ENCODE assay signal across 9 mouse cellular contexts in genomic region chr3:130053340-130054066, GRCm38 (mm10). TPM values are rescaled to one million over a fixed set of nuclear protein-coding genes. Genes with fewer than 3 reads are reported as not detected.
A peak's percentile ranks its signal among the peaks of the same experiment; 100 is the strongest.
DNase-seq lines count a peak whose midpoint lies in the region; ATAC-seq and TF ChIP-seq lines count a peak whose summit lies in the region.
"Had no signal": no experiment of that assay in that cellular context is flagged by ENCODE, and none has a peak within 500 bp of the region (broad histone marks: within the 10 kb centered on the region; RNA-seq: fewer than 3 reads in every experiment).

No protein-coding gene starts in this region.

- no peak overlapping the region for H3K9ac ChIP-seq in heart, adult 2 months (ENCODE audit: low read depth, low read length)
- no peak overlapping the region for H3K9ac ChIP-seq in liver, embryonic 12.5 days
- H3K9ac ChIP-seq in liver, postnatal 0 days (replicated peaks) = no peak overlapping the region
- H3K9ac ChIP-seq in kidney, postnatal 0 days (ENCODE audit: low read depth, low read length) = no peak overlapping the region

- WGBS in heart, adult 2 months = 33% methylated on average over 10 of the region's 10 CpGs
- 67% methylated on average over 10 of the region's 10 CpGs for WGBS in liver, embryonic 12.5 days (ENCODE audit: insufficient replicate concordance)
- WGBS in liver, postnatal 0 days (ENCODE audit: insufficient replicate concordance) = 55% methylated on average over 10 of the region's 10 CpGs
- WGBS in kidney, postnatal 0 days = 23% methylated on average over 10 of the region's 10 CpGs

- intact Hi-C loops in heart, adult 2 months (cut with DNase I) = loop anchor here (10.0 kb wide), 1 partner anchor 329 kb away; no protein-coding TSS in a partner anchor

- no peaks in the 10 kb centered on the region for H3K27me3 ChIP-seq in heart, adult 2 months (ENCODE audit: control insufficient read depth, insufficient read depth, low read length)
- no peaks in the 10 kb centered on the region for H3K27me3 ChIP-seq in liver, embryonic 12.5 days (replicated peaks)
- H3K27me3 ChIP-seq in liver, postnatal 0 days (ENCODE audit: insufficient read depth, low read length) = no peaks in the 10 kb centered on the region
- no peaks in the 10 kb centered on the region for H3K27me3 ChIP-seq in kidney, postnatal 0 days (ENCODE audit: insufficient read depth, low read length)

- peaks cover 17% of the 10 kb centered on the region for H3K36me3 ChIP-seq in heart, adult 2 months (ENCODE audit: control insufficient read depth, insufficient read depth, low read length)
- peaks cover 14% of the 10 kb centered on the region; the same call in 1 of the 2 replicates for H3K36me3 ChIP-seq in liver, embryonic 12.5 days
- no peaks in the 10 kb centered on the region for H3K36me3 ChIP-seq in liver, postnatal 0 days (replicated peaks; ENCODE audit: insufficient read depth, low read length)
- no peaks in the 10 kb centered on the region for H3K36me3 ChIP-seq in kidney, postnatal 0 days (ENCODE audit: insufficient read depth, low read length)

- no peak overlapping the region for H3K4me2 ChIP-seq in liver, embryonic 12.5 days
- no peak overlapping the region for H3K4me2 ChIP-seq in liver, postnatal 0 days (ENCODE audit: low read depth, low read length)
- H3K4me2 ChIP-seq in kidney, postnatal 0 days (ENCODE audit: low read length) = peak overlapping the region; percentile 4; the same call in 1 of the 2 replicates

- TF ChIP-seq EP300 in heart, adult 2 months (IDR thresholded peaks at IDR 0.05; ENCODE audit: insufficient read depth, low read depth, low read length) = no peak
- TF ChIP-seq EP300 in liver, postnatal 0 days (IDR thresholded peaks at IDR 0.05; ENCODE audit: low read depth) = no peak

- H3K4me3 ChIP-seq in heart, adult 2 months = no peak overlapping the region
- H3K4me3 ChIP-seq in liver, embryonic 12.5 days = no peak overlapping the region
- H3K4me3 ChIP-seq in liver, postnatal 0 days (ENCODE audit: low read depth, low read length) = no peak overlapping the region
- H3K4me3 ChIP-seq in kidney, postnatal 0 days (replicated peaks; ENCODE audit: low read depth, low read length) = no peak overlapping the region

- peak overlapping the region; percentile 10; the same call in 1 of the 2 replicates for H3K27ac ChIP-seq in heart, adult 2 months
- no peak overlapping the region for H3K27ac ChIP-seq in liver, embryonic 12.5 days
- no peak overlapping the region for H3K27ac ChIP-seq in liver, postnatal 0 days (ENCODE audit: low read depth)
- peak overlapping the region; percentile 77 for H3K27ac ChIP-seq in kidney, postnatal 0 days

- peaks cover 16% of the 10 kb centered on the region for H3K79me2 ChIP-seq in heart, adult 2 months (replicated peaks; ENCODE audit: control insufficient read depth, insufficient read depth, low read length)

- no peak for TF ChIP-seq CTCF in heart, adult 2 months (IDR thresholded peaks at IDR 0.05)
- TF ChIP-seq CTCF in liver, postnatal 0 days (IDR thresholded peaks at IDR 0.05; ENCODE audit: low read depth) = no peak
- TF ChIP-seq CTCF in kidney, postnatal 0 days (IDR thresholded peaks at IDR 0.05; ENCODE audit: low read depth) = no peak

- peak; percentile 46; the same call in 1 of the 2 replicates for ATAC-seq in liver, embryonic 12.5 days
- no peak for ATAC-seq in liver, postnatal 0 days
- ATAC-seq in kidney, postnatal 0 days (replicated peaks; ENCODE audit: low FRiP score, low read depth) = peak; percentile 77

- peaks cover 28% of the 10 kb centered on the region for H3K4me1 ChIP-seq in heart, adult 2 months (ENCODE audit: control insufficient read depth, insufficient read depth, low read length)
- peaks cover 61% of the 10 kb centered on the region for H3K4me1 ChIP-seq in liver, embryonic 12.5 days
- H3K4me1 ChIP-seq in liver, postnatal 0 days (ENCODE audit: insufficient read depth) = peaks cover 28% of the 10 kb centered on the region
- H3K4me1 ChIP-seq in kidney, postnatal 0 days (replicated peaks; ENCODE audit: insufficient read depth, low read length) = peaks cover 39% of the 10 kb centered on the region

- DNase-seq in heart, adult 2 months = no peak
- no peak for DNase-seq in heart, adult 8-10 months (ENCODE audit: low spot score)
- no peak for DNase-seq in liver, postnatal 0 days
- DNase-seq in embryo, embryonic 10.5 days (ENCODE audit: low spot score) = peak; percentile 55
- peak; percentile 92 for DNase-seq in kidney, postnatal 0 days (ENCODE audit: low spot score)
- DNase-seq in cerebellum, postnatal 10 days = no peak
- no peak for DNase-seq in ovary, postnatal 36 days (ENCODE audit: low spot score)
- DNase-seq: thymus, adult 2 months had no signal

- no peaks in the 10 kb centered on the region for H3K9me3 ChIP-seq in liver, embryonic 12.5 days (replicated peaks)
- no peaks in the 10 kb centered on the region for H3K9me3 ChIP-seq in liver, postnatal 0 days (ENCODE audit: low read length)
- H3K9me3 ChIP-seq in kidney, postnatal 0 days (replicated peaks; ENCODE audit: low read length) = no peaks in the 10 kb centered on the region

- no peak for TF ChIP-seq POLR2A in heart, adult 2 months (IDR thresholded peaks at IDR 0.05; ENCODE audit: insufficient read depth, low read depth, low read length)

RNA-seq across cellular contexts. Expression of gene Sec24b, which starts 7.8 kb away (rescaled TPM):
- 10 to 100 TPM; 30.8 to 33.2 TPM for total RNA-seq in heart, adult 2 months (2021)
- 29.8 and 36.2 TPM in 2 replicates for polyA plus RNA-seq in heart, adult 2 months (2012; rRNA removed)
- 10 to 100 TPM; 25.0 to 32.3 (median 27.4) TPM for total RNA-seq in heart, adult 8-10 months (2022)
- 15.0 and 15.2 TPM in 2 replicates for polyA plus RNA-seq in liver, embryonic 12.5 days (2016; fragmentation: Nextera tagmentation; extraction: Ambion mirVana)
- polyA plus RNA-seq in liver, postnatal 0 days (2015; fragmentation: Nextera tagmentation; extraction: Ambion mirVana) = 4.5 and 5.4 TPM in 2 replicates
- 21.5 and 23.1 TPM in 2 replicates for polyA plus RNA-seq in kidney, postnatal 0 days (2015; fragmentation: Nextera tagmentation; extraction: Ambion mirVana)

Comparison
In these comparisons a context has a peak if more than half of its experiments do, and no peak if none do; other contexts are left out.
1. DNase-seq: peak in embryo, embryonic 10.5 days (single experiment) and kidney, postnatal 0 days (single experiment); none in heart, adult 2 months (0 of 2), heart, adult 8-10 months (single experiment), liver, postnatal 0 days (single experiment), cerebellum, postnatal 10 days (0 of 2) and ovary, postnatal 36 days (single experiment).
2. H3K27ac ChIP-seq: peak in heart, adult 2 months (single experiment) and kidney, postnatal 0 days (single experiment); none in liver, embryonic 12.5 days (single experiment) and liver, postnatal 0 days (single experiment).